Mouse (Mus musculus) liver, adult 2 months (tissue): Measurements from ENCODE around the gene Bhmt. TPM values are rescaled to one million over a fixed set of nuclear protein-coding genes. Genes with fewer than 3 reads are reported as not detected.

Experiments
- DNase-seq: peaks from one replicate; pipeline ENCODE4 v3.0.0-alpha.2; 2011; ENCODE audit warnings: low read depth, low spot score; ENCODE audit errors: extremely low read depth
- H3K27ac ChIP-seq: fragments of 200-500 bp; replicated peaks from 2 replicates; pipeline ENCODE4 v1.5.1; 2012; ENCODE audit warnings: low read depth, mild to moderate bottlenecking, control low read depth, inconsistent platforms, low read length; ENCODE audit not compliant: insufficient read depth
- H3K27me3 ChIP-seq: fragments of 200-500 bp; 2 replicates; pipeline ENCODE4 v1.6.1; 2012; ENCODE audit warnings: mild to moderate bottlenecking, moderate library complexity, low read length, inconsistent platforms; ENCODE audit not compliant: control insufficient read depth, insufficient read depth
- H3K36me3 ChIP-seq: fragments of 200-500 bp; 2 replicates; pipeline ENCODE4 v1.6.1; 2012; ENCODE audit warnings: low read length, inconsistent platforms; ENCODE audit not compliant: control insufficient read depth, insufficient read depth
- H3K4me1 ChIP-seq: fragments of 200-500 bp; 2 replicates; pipeline ENCODE4 v1.6.1; 2011; ENCODE audit warnings: low read length; ENCODE audit not compliant: control insufficient read depth, insufficient read depth
- H3K4me3 ChIP-seq: fragments of 200-500 bp; 2 replicates; pipeline ENCODE4 v1.5.1; 2011; ENCODE audit warnings: low read depth, mild to moderate bottlenecking, control low read depth, low read length, moderate library complexity; ENCODE audit not compliant: insufficient read depth
- H3K79me2 ChIP-seq: fragments of 200-500 bp; 2 replicates; pipeline ENCODE4 v1.6.1; 2012; ENCODE audit warnings: inconsistent platforms, mild to moderate bottlenecking, low read length, moderate library complexity; ENCODE audit not compliant: control insufficient read depth, insufficient read depth
- H3K9ac ChIP-seq: fragments of 200-500 bp; 2 replicates; pipeline ENCODE4 v1.6.1; 2012; ENCODE audit warnings: low read depth, mild to moderate bottlenecking, control low read depth, inconsistent platforms, low read length
- CTCF ChIP-seq: fragments of 200-500 bp; IDR thresholded peaks from 2 replicates; pipeline ENCODE4 v1.5.1; 2011; ENCODE audit warnings: low read depth, low read length, control low read depth
- POLR2A ChIP-seq: fragments of 200-500 bp; IDR thresholded peaks from 2 replicates; pipeline ENCODE4 v1.6.1; 2011; ENCODE audit warnings: low read length, control low read depth; ENCODE audit not compliant: insufficient read depth; ENCODE audit errors: extremely low read depth
- WGBS: fragments of 180-500 bp; shearing (Covaris S2); methylation state at CpG from one replicate; pipeline ENCODE4 v1.1.7; 2018; 5-methylcytosine and 5-hydroxymethylcytosine counted together
- polyA plus RNA-seq: library from polyadenylated mRNA; depleted of rRNA; stranded (reverse); fragments of >200 nt; gene quantifications from 2 replicates; pipeline ENCODE4 v1.2.3, GENCODE M21; 2012
- total RNA-seq: library from RNA; depleted of rRNA; stranded (reverse); fragments of >200 nt; gene quantifications from 2 replicates; pipeline ENCODE4 v1.2.3, GENCODE M21; 2014

Gene Bhmt
- total and polyA plus RNA-seq, 2 experiments: 555 to 4,018 TPM

DNA sequence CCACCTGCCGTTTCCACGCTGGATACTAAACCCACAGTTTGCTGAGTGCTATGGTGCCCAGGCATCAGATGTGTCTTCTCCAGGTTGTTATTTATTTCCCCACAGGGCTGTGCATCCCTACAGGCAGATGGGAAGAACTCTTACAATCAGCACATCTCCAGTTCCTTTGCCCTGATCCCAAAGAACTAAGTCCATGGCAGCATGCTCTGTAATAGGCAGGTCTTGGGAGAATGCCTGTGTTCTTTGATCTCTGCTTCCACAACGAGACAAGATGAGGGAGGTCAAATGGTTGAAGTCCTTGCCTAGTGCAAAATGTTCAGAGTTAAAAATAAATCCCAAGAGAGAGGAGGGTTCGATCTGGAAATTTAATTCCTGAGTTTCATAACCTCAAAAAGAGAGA is 1.9 kb upstream of the Bhmt start:
- 15% methylated on average over 4 of the region's 4 CpGs for WGBS
- no peak overlapping the region for H3K4me3 ChIP-seq
- peak; percentile 98 for DNase-seq

GRCm38 (mm10) chr13:93636561-93636960 is 1.2 kb downstream of the Bhmt start:
- Histone ChIP-seq H3K27me3 (no peaks in the 10 kb centered on the region), H3K27ac (peak overlapping the region; percentile 92), H3K79me2 (no peaks in the 10 kb centered on the region), H3K9ac (peak overlapping the region; percentile 86), H3K4me1 (peaks cover 45% of the 10 kb centered on the region), H3K4me3 (peak overlapping the region; percentile 81), H3K36me3 (peaks cover 24% of the 10 kb centered on the region)
- WGBS: 34% methylated on average over 1 of the region's 1 CpGs
- DNase-seq: no peak
- TF ChIP-seq POLR2A: no peak
- no peak for TF ChIP-seq CTCF

More for the DNA sequence above, 1.9 kb upstream of the Bhmt start:
- Histone ChIP-seq H3K9ac (no peak overlapping the region), H3K27me3 (no peaks in the 10 kb centered on the region), H3K4me1 (peaks cover 24% of the 10 kb centered on the region), H3K79me2 (no peaks in the 10 kb centered on the region), H3K27ac (peak overlapping the region; percentile 92), H3K36me3 (peaks cover 3% of the 10 kb centered on the region; the same call in 1 of the 2 replicates)
- TF ChIP-seq CTCF: no peak
- TF ChIP-seq POLR2A: no peak

DNA sequence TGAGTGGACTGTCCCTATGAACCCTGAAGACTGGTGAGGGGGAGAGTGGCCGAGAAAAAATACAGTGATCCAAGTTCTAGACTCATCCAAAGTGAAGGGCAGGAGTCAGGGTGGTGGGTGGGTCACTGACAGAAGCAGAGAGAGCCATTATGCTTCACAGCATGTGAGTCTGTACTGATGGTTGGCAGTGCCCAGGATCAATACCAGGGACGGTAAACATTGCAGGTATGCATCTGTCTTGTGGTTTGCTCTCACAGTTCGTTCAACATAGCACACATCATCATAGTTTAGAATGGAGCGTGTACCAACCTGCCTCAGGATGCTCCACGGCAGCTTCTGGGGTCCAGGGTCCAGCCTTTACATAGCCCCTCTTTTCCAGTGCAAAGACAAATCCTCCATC is 4.8 kb downstream of the Bhmt start:
- Histone ChIP-seq H3K27me3 (no peaks in the 10 kb centered on the region), H3K9ac (no peak overlapping the region), H3K4me3 (no peak overlapping the region), H3K4me1 (peaks cover 27% of the 10 kb centered on the region), H3K36me3 (peaks cover 54% of the 10 kb centered on the region), H3K79me2 (no peaks in the 10 kb centered on the region), H3K27ac (no peak overlapping the region; the same call in 1 of the 2 replicates)
- TF ChIP-seq CTCF (no peak), POLR2A (no peak)
- WGBS: 27% methylated on average over 5 of the region's 5 CpGs
- peak; percentile 57 for DNase-seq

GRCm38 (mm10) chr13:93630941-93631705 is 6.6 kb downstream of the Bhmt start:
- Histone ChIP-seq H3K4me3 (no peak overlapping the region), H3K79me2 (no peaks in the 10 kb centered on the region), H3K4me1 (peaks cover 27% of the 10 kb centered on the region), H3K9ac (no peak overlapping the region), H3K36me3 (peaks cover 67% of the 10 kb centered on the region), H3K27me3 (no peaks in the 10 kb centered on the region), H3K27ac (0 out of 2 replicates have a peak overlapping the region, but pooled peaks have one; percentile 1)
- DNase-seq: peak; percentile 65
- WGBS: 33% methylated on average over 10 of the region's 10 CpGs
- no peak for TF ChIP-seq CTCF

- no peak for TF ChIP-seq CTCF
- TF ChIP-seq POLR2A: no peak
- Histone ChIP-seq H3K4me3 (no peak overlapping the region), H3K27me3 (no peaks in the 10 kb centered on the region), H3K36me3 (peaks cover 77% of the 10 kb centered on the region), H3K79me2 (no peaks in the 10 kb centered on the region), H3K27ac (no peak overlapping the region), H3K4me1 (peaks cover 16% of the 10 kb centered on the region), H3K9ac (no peak overlapping the region)
- WGBS: 44% methylated on average over 6 of the region's 6 CpGs
- no peak for DNase-seq
Observed at GRCm38 (mm10) chr13:93628861-93629260, 8.9 kb downstream of the Bhmt start.

GRCm38 (mm10) chr13:93614361-93614948 is 23.3 kb downstream of the Bhmt start:
- WGBS: 4% methylated on average over 5 of the region's 6 CpGs
- TF ChIP-seq CTCF (no peak), POLR2A (no peak)
- Histone ChIP-seq H3K79me2 (no peaks in the 10 kb centered on the region), H3K4me1 (0 out of 2 replicates have a peak, but pooled peaks cover 3% of the 10 kb centered on the region), H3K27me3 (no peaks in the 10 kb centered on the region), H3K36me3 (peaks cover 11% of the 10 kb centered on the region), H3K4me3 (no peak overlapping the region), H3K27ac (0 out of 2 replicates have a peak overlapping the region, but pooled peaks have one; percentile 12), H3K9ac (no peak overlapping the region)
- peak; percentile 82 for DNase-seq
